In the genomic region with DNA sequence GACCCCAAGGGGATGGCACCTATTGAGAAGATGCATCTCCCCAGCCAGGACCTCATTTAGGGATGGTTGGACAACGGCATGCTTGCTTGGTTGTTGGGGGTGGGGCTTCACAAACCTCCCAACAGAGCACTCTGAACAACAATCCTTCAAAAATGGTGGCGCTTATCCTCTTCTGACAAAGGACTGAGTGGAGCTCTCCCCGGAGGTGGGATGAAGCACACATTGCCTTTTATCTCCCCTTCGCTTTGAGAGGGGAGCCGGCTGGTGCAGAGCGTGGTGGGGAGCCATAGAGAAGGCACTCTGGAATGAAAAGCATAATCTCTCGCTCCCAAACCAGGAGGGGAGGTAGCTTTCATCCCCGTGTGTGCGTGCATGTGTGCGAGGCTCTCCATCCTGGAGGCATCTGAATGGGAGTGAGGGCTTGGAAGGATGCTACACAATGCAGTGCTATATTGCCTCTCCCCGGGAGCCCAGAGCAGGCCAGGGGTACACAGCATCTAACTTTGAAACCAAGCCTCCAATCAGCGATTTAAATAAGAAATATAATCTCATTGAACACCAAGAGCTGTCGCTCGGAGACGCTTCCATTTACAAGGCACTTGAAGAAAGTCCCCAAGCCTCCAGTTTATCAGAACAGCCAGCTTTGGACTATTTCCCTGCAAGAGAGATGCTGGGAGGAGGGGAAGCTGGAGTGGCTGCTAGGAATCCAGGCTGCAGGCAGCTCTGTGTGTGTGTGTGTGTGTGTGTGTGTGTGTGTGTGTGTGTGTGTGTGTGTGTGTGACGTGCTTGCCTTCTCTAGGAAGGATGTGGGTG, we compare ENCODE assay signal across 9 mouse cellular contexts.
DNase-seq lines count a peak whose midpoint lies in the region; ATAC-seq and TF ChIP-seq lines count a peak whose summit lies in the region.
"Had no signal": no experiment of that assay in that cellular context is flagged by ENCODE, and none has a peak within 500 bp of the region (broad histone marks: within the 10 kb centered on the region; RNA-seq: fewer than 3 reads in every experiment).

No protein-coding gene starts in this region.

- WGBS in kidney, embryonic 14.5 days: 63% methylated on average over 16 of the region's 16 CpGs
- 49% methylated on average over 15 of the region's 16 CpGs for WGBS in embryonic facial prominence, embryonic 11.5 days
- WGBS in hindbrain, postnatal 0 days: 15% methylated on average over 16 of the region's 16 CpGs

- no peak overlapping the region for H3K27ac ChIP-seq in kidney, embryonic 14.5 days (ENCODE audit: low read depth, low read length)
- H3K27ac ChIP-seq in embryonic facial prominence, embryonic 11.5 days (replicated peaks; ENCODE audit: low read depth, low read length): peak overlapping the region; percentile 30; the same call in 1 of the 2 replicates
- H3K27ac ChIP-seq in hindbrain, postnatal 0 days: peak overlapping the region; percentile 94

- no peak overlapping the region for H3K4me2 ChIP-seq in kidney, embryonic 14.5 days (replicated peaks; ENCODE audit: low read depth, low read length)
- no peak overlapping the region for H3K4me2 ChIP-seq in embryonic facial prominence, embryonic 11.5 days (ENCODE audit: low read depth, low read length)
- no peak overlapping the region for H3K4me2 ChIP-seq in hindbrain, postnatal 0 days (ENCODE audit: low read depth, low read length)

- no peaks in the 10 kb centered on the region for H3K9me3 ChIP-seq in kidney, embryonic 14.5 days (ENCODE audit: control insufficient read depth, low read length)
- no peaks in the 10 kb centered on the region for H3K9me3 ChIP-seq in embryonic facial prominence, embryonic 11.5 days (replicated peaks; ENCODE audit: control insufficient read depth, low read length)
- no peaks in the 10 kb centered on the region for H3K9me3 ChIP-seq in hindbrain, postnatal 0 days (ENCODE audit: low read length)

- no peaks in the 10 kb centered on the region for H3K36me3 ChIP-seq in kidney, embryonic 14.5 days (ENCODE audit: control insufficient read depth, insufficient read depth, low read length)
- no peaks in the 10 kb centered on the region for H3K36me3 ChIP-seq in embryonic facial prominence, embryonic 11.5 days (replicated peaks; ENCODE audit: control insufficient read depth, insufficient read depth, low read depth, low read length)
- no peaks in the 10 kb centered on the region for H3K36me3 ChIP-seq in hindbrain, postnatal 0 days (ENCODE audit: insufficient read depth, low read length)

- no peak for TF ChIP-seq CTCF in hindbrain, postnatal 0 days (IDR thresholded peaks at IDR 0.05; ENCODE audit: low read depth)

- ATAC-seq in kidney, embryonic 14.5 days (ENCODE audit: low FRiP score, low TSS enrichment): no peak
- ATAC-seq in embryonic facial prominence, embryonic 11.5 days (replicated peaks; ENCODE audit: insufficient number of reproducible peaks, low FRiP score, low TSS enrichment, low read depth): peak; percentile 69; the same call in 1 of the 2 replicates
- ATAC-seq in hindbrain, postnatal 0 days: peak; percentile 54; the same call in 1 of the 2 replicates

- no peak overlapping the region for H3K9ac ChIP-seq in kidney, embryonic 14.5 days (ENCODE audit: low read depth, low read length)
- no peak overlapping the region for H3K9ac ChIP-seq in embryonic facial prominence, embryonic 11.5 days (replicated peaks; ENCODE audit: low read length)
- H3K9ac ChIP-seq in hindbrain, postnatal 0 days (replicated peaks; ENCODE audit: low read length): peak overlapping the region; percentile 33; the same call in 1 of the 2 replicates

- H3K27me3 ChIP-seq in kidney, embryonic 14.5 days (ENCODE audit: control insufficient read depth, insufficient read depth, low read length): no peaks in the 10 kb centered on the region
- H3K27me3 ChIP-seq in embryonic facial prominence, embryonic 11.5 days (ENCODE audit: control insufficient read depth, insufficient read depth, low read length): no peaks in the 10 kb centered on the region
- H3K27me3 ChIP-seq in hindbrain, postnatal 0 days (ENCODE audit: insufficient read depth, low read length): no peaks in the 10 kb centered on the region

- peak; percentile 20 to 29 for DNase-seq in kidney, postnatal 4 days
- DNase-seq in embryonic facial prominence, embryonic 11.5 days (ENCODE audit: low spot score): peak; percentile 14
- peak; percentile 77 for DNase-seq in hindbrain, postnatal 0 days (ENCODE audit: low spot score)
- DNase-seq in right cerebral cortex, adult 18-20 months: peak; percentile 14
- no peak for DNase-seq in adrenal gland, postnatal 10 days
- no peak for DNase-seq in ovary, postnatal 36 days (ENCODE audit: low spot score)
- DNase-seq in ovary, adult 18-20 months (ENCODE audit: low spot score): no peak
- DNase-seq: thymus, adult 18-20 months had no signal

- no peak overlapping the region for H3K4me3 ChIP-seq in kidney, embryonic 14.5 days (ENCODE audit: low read length)
- H3K4me3 ChIP-seq in embryonic facial prominence, embryonic 11.5 days (ENCODE audit: low read depth, low read length): no peak overlapping the region
- H3K4me3 ChIP-seq in hindbrain, postnatal 0 days (ENCODE audit: low read length): no peak overlapping the region

- H3K4me1 ChIP-seq in kidney, embryonic 14.5 days (ENCODE audit: control insufficient read depth, insufficient read depth, low read length): no peaks in the 10 kb centered on the region
- no peaks in the 10 kb centered on the region for H3K4me1 ChIP-seq in embryonic facial prominence, embryonic 11.5 days (ENCODE audit: control insufficient read depth, insufficient read depth, low read length)
- H3K4me1 ChIP-seq in hindbrain, postnatal 0 days (ENCODE audit: insufficient read depth, low read length): peaks cover 30% of the 10 kb centered on the region

Comparison
In these comparisons a context has a peak if more than half of its experiments do, and no peak if none do; other contexts are left out.
1. DNase-seq: peak in kidney, postnatal 4 days (2 of 2), embryonic facial prominence, embryonic 11.5 days (single experiment), hindbrain, postnatal 0 days (single experiment) and right cerebral cortex, adult 18-20 months (single experiment); none in adrenal gland, postnatal 10 days (single experiment), ovary, postnatal 36 days (single experiment) and ovary, adult 18-20 months (single experiment).